Mouse (Mus musculus): Measurements from ENCODE around the gene Ngfr.

- TF ChIP-seq EP300 (IDR thresholded peaks at IDR 0.05; ENCODE audit: insufficient read depth, low read depth, low read length) (no peak), POLR2A (IDR thresholded peaks at IDR 0.05; ENCODE audit: insufficient read depth, low read length) (no peak)
Measured at GRCm38 (mm10) chr11:95630558-95630957, 43.0 kb upstream of the Ngfr start.

Data from ES-Bruce4 (cell line).